Mouse (Mus musculus) left cerebral cortex, postnatal 10 days (tissue): ENCODE measurements around the gene Cdh11. TPM values are rescaled to one million over a fixed set of nuclear protein-coding genes. Genes with fewer than 3 reads are reported as not detected.

Source experiments
- DNase-seq, 2 experiments: peaks; one replicate each; pipeline ENCODE4 v3.0.0; 2021 to 2022; ENCODE audit warnings: low spot score in 2 of 2, mixed read lengths in 1 of 2; ENCODE audit errors: extremely low spot score in 1 of 2
- intact Hi-C: fragments of 180-260 bp; cut with DNase I; formaldehyde crosslinking; loops from one replicate; pipeline ENCODE4 v1.15.1; 2025
- total RNA-seq, 2 experiments: library from RNA; stranded (reverse); gene quantifications; 2 replicates each; pipeline ENCODE4 v1.2.3; 2021

Cdh11 gene
- 10 to 100 TPM; 69.3 to 83.8 TPM for total RNA-seq

DNA sequence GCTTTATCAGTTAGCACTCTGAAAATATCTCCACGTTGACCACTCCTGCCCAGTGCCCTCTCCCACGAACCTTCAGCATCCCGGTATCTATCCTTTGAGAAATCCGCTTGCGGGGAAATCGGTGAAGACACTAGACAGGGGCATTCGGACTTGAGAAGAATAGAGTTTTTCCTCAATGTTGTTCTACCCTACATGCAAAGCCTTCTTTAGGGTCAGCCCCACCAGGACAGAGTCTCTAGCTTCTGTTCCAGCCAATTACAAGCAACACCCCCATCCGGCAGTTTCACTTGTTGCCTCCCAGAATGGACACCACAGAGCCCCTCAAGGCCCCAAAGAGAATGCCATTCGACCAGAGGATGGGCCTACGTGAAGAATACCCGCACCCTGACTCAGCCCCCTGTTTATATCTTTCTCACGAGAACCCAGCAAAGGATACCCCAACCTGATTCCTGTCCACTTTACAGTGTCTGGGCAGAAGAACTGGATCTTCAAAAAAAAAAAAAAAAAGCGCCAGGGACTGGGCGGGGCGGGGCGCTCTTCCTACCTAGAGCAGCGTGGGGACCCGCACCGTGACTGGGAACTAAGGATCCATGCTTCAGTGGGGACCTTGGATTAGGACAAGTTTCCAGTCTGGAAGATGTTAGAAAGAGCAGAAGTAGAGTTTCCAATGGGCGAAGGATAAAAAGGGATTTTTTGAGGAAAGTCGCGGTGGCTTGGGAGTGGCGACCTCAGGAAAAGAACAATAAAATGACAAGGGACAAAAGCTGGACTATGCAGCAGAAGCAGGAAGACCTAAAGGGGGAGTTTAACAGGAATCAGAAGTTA is at the start of gene Cdh11:
Cdh11 (minus strand) TSS at position 51 of the 825 bp plus-strand sequence.
- intact Hi-C loops = loop anchor here (5.0 to 10.0 kb wide), 3 partner anchors 289 to 1241 kb away; no protein-coding TSS in a partner anchor
- peak in 1 of 2 experiments; percentile 31 for DNase-seq

DNA sequence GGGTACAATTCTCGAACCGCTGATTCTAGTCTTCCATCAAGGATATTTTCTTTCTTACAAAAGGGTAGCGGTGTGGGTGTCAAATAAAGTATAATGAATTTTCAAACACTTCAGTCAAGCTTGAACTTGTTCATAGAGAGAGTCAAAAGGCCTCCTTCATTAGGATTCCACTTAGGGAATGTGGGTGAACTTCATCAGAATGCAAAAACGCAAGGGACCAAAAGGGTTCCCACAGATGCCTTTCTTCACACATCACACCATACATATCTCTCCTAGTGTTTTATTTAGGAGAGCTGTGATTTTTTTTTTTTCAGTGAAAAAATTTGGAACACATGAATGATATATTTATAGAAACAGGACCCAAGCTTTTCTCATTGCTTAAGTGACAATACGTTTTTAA is 28.5 kb upstream of the Cdh11 start:
- DNase-seq = no peak
- intact Hi-C loops = no loop called here

DNA sequence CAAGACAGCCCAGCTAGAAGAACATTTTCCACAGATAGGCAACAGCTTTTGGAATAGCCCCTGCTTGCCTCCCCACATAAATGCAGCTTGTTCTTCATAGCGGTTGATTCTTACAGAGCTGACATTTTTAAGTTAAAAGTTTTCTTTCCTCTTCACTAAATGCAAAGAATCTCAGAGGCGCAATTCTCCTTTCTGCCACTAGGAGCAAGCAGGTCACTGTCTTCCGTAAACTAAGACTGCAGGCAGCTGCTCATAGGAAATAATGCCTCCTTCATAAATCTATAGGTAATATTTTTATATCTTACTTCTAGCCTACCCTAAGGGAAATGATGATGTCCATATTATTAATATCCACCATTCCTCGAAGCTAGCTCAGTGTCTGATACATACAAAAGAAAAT is 4.9 kb upstream of the Cdh11 start:
- peak in 1 of 2 experiments; percentile 40 for DNase-seq
- intact Hi-C loops = no loop called here

DNA sequence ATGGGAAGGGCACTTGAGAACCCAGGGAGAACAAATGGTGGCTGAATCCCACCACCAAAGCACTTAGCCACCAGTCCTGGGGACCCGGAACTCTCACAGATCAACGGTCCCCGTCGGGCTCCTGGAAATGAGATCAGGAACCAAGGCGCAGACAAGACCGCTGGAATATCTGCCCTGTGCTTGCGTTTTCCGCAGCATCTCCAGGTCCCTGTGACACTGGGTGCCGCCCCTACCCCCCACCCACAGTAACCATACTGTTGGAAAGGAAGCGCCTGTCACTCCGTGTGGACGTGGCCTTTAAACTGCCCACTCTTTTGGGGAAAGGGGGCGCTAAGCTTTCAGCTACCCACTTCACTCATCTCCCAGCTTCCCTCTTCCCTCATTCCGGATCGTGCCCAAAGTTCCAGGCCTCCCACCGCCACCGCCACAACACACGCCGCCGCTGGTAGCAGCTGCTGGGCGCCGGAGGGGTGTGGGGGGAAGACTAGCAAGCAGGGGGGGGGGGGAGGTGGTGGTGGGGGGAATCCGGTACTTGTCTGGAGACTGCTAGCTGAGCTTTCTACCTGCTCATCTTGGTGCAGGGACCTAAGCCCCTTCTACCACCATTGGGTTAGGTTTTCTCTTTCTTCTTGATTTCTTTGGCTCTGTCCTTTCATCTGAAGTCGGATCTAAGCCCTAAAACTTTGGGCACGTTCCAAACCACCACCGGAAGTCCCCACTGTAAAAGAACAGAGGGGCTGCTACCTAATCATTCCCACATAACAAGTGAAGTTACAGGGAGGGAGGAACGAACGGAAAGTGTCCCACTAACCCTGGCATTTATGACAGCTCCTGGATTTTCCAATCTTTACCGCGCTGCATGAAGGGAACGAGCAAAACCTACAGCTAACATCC is 1.3 kb upstream of the Cdh11 start:
- intact Hi-C loops = loop anchor here (5.0 to 10.0 kb wide), 3 partner anchors 288 to 1241 kb away; no protein-coding TSS in a partner anchor
- DNase-seq = peak in 1 of 2 experiments; percentile 61

DNA sequence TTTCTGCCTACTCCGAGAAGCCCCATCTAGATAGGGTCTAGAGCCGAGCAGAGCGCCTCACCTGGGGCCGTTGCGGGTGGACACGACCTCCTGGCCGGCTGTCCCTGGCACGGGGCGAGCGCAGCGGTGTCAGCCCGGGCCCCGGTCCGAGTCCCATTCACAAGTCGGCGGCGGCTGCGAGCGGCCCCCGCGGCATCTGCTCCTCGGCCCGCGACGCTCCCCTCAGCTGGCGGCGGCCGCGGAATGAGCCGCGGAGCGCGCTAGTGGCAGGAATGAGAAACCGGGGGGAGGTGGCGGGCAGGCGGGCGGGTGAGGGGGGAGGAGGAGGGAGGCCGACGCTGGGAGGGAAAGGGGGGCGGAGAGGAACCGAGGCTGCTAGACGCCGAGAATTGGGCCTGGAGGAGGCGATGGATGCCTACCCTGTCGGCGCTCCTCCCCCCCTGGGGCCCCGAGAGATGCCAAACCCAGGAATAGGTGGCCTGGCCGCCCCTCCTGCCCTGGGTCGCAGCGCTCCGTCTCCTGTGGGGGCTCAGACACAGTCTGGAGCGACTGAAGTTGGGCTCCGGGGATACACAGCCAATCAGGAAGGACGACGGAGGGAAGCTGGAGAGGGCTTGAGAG is 497 bp downstream of the Cdh11 start:
- intact Hi-C loops = loop anchor here (5.0 to 10.0 kb wide), 3 partner anchors 290 to 1242 kb away; no protein-coding TSS in a partner anchor
- peak; percentile 53 to 89 for DNase-seq

DNA sequence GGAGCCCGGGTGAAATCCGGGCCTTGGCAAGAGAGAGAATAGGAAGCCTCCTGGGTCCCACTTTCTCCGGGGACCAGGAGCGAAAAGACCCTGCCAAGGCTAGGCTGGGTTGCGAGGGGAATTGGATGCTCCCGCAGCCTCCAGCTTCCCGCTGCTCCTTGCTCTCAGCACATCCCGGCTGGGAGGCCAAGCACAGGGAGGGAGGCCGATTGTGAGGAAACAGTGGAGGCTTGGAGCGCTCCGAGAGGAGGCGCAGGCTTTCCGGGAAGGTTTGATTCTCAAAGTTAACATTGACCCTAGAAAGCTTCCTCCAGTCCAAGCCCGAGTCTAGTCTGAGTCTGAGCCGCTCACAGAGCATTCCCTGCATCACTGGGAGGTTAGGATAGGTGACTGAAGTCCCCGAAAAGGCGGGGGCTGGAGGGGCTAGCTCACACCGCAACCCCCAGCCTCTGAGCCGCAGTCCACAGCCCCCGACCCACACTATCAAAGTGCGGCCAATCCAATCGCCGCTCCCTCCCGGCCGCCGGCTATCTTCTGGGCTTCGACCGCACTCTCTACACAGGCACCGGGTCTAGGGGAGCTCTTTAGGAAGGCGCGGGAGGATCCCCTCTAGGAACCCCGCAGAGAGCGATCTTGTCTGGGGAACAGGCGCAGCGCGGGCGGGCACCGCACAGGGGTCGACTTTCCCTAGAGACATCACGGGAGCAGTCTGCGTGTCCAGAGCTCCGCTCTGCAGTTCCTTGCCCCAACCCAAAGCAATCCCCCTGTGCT is 1.4 kb downstream of the Cdh11 start:
- intact Hi-C loops = loop anchor here (10.0 kb wide), 2 partner anchors 291 to 661 kb away; no protein-coding TSS in a partner anchor
- peak; percentile 27 to 73 for DNase-seq

DNA sequence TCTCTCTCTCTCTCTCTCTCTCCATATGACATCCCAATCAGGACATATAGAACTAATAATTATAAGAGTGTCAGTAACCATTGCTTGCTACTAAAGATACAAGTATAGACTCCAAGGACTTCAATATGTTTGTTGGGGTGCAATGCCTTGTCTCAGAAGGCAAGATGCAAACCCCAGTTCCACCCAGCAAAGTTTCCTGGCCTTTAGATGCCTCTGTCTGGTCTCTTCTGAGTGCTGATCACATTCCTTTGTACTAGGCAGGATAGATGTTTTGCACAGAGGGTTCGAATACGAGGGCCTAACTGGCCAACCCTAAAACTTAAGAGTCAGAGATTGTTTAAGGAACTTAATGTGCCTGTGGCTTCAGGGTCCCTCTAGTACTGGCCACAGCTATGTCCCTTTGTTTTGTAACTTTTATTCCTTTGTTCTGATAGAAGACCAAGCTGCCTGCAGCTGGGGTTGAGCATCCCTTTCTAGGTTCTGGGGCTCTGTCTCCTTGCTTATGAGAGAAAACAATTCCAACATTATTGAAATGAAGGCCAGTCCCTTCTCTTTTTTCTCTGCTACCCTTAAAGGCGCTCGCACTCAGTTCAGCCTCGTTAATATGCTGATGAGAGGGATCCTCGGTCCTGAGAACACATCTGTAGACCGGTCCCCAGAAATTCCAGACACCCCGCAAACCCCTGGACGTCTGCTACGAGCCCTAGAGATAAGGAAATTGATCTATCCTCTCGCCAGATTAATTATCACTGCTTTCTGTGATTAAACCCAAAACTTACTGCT is 2.5 kb downstream of the Cdh11 start:
- intact Hi-C loops = loop anchor here (10.0 kb wide), 2 partner anchors 292 to 662 kb away; no protein-coding TSS in a partner anchor
- no peak for DNase-seq

DNA sequence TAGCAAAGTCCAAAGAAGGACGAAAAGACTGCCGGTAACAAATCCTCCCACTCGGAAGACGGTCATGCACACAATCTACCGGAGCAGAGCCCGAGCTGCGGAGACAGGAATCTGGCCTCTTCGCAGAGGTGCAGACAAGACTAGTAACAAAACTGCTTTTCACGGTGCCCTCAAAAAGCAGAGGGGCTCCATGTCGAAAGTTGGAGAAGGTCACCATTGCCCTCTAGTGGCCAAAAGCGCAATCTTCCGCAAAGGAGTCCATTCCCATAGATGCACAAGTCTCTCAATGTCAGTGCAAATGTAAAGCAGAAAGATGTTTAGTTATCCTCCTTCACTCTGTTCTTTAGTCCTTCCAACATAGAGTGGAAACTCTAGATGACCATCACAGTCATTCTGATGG is 4.5 kb downstream of the Cdh11 start:
- peak; percentile 82 to 84 for DNase-seq
- intact Hi-C loops = loop anchor here (2.0 to 10.0 kb wide), 3 partner anchors 294 to 1838 kb away; no protein-coding TSS in a partner anchor

DNA sequence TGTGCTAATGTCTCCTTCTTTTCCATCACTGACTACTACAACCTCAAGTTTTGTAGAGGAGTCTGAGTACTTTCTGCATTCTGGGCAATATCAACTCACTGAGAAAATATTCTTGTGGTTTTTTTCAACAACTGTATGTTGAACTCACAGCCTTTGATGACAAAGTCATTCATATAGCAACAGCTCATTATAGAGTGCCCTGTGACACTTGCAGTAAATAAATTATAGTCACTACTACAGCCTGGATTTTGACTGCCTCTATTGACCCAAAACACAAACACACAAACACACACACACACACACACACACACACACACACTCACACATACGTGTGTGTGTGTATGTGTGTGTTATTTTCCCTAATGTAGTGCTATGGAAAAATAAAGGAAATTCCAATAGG is 10.8 kb downstream of the Cdh11 start:
- DNase-seq = no peak
- intact Hi-C loops = loop anchor here (10.0 kb wide), 1 partner anchor 100 kb away; no protein-coding TSS in a partner anchor

DNA sequence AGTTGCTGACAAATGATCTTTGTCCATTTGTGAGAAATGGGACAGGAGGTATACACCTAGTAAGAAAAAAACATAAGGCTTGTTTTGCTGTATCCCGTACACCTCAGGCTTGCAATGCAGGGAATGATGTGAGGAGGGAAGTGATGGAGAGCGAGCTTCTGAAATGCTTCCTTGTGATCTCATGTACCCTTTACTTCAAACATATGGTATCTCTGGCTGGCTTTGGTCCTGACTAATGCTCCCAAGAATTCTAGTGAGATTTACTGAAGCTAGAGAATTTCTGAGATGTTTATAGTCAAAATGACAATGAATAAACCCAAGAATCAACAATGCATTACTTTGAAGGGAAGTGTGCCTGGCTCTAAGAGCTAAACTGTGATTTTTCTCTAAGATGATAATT is 14.0 kb downstream of the Cdh11 start:
- intact Hi-C loops = loop anchor here (10.0 kb wide), 1 partner anchor 97 kb away; no protein-coding TSS in a partner anchor
- no peak for DNase-seq

DNA sequence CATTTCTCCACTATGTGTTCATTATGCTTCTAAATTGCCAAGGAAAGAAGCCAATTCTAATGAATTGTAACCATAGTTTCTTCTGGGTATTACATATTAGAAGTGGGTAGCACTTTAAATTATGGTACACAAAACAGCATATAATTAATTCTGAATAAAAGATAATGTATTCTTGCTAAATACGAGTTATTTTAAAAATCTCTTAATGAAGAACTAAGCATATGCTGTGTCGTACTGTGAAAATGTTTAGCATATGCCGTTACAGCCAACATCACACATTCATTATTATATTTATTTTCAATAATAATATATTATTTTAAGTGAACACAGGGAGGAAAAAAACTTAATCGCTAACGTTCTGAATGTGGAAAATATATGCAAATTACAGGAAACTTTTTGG is 31.6 kb downstream of the Cdh11 start:
- intact Hi-C loops = no loop called here
- DNase-seq = no peak

DNA sequence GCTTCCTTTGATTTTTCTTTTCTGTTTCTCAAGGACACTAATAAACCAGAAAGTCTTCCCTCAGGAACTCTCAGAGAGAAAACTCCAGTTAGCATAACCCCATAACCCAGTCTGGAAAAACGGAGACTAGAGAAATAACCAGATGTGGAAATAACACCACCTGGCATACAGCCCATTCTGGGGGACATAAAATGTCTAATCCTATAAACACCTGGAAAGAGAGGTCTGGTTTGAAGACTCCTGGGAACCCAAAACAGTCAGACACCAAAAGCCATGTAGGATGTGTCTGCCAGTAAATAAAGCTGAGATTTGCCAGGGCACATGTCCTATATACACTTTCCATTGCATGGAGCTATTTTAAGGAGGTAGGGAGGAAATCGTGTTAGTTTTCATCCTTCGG is 42.5 kb downstream of the Cdh11 start:
- intact Hi-C loops = no loop called here
- no peak for DNase-seq

DNA sequence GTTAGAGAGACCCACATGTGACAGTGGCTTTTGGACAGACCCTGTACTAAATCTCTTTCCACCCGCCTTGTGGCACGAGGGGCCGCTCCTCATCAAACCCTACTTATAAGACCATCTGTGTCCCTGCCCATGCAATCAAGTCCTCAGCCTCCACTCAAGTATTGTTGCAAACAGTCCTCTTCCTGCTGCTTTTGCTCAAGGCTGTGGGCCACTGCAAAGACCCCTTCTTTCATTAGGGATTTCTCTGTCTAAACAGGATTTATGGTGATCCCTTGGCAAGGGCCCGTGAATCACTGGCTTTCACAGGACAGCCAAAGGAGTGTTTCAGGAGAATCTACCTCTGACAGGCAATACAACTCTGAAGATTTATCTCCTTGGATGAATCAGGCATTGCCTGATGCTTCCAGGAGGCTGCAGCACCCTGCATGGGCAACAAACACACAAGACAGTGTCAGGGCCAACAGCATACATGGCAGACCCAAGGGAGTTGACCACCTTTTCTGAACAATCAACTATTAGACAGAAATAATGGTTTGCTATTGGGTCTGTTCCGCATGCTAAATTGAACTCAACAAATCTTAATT is 43.3 kb downstream of the Cdh11 start:
- intact Hi-C loops = no loop called here
- DNase-seq = no peak

DNA sequence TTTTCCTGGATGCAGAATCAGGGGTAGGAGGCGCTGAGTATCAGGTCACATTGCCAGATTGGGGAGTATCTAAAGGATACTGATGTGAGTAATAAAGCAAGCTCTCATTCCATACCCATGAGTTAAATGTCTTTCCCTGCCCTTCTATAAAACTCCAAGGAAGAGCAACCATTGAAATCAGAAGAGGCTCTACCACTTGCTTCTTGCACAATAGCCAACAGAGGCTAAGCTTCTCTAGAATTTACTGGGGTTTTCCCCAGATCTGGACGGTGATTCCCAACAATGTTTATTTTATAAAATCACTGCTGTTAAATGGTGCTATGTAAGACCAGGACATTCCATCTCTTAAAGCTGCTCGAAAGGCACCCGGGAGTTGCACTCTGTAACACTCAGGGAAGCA is 44.5 kb downstream of the Cdh11 start:
- intact Hi-C loops = no loop called here
- no peak for DNase-seq

DNA sequence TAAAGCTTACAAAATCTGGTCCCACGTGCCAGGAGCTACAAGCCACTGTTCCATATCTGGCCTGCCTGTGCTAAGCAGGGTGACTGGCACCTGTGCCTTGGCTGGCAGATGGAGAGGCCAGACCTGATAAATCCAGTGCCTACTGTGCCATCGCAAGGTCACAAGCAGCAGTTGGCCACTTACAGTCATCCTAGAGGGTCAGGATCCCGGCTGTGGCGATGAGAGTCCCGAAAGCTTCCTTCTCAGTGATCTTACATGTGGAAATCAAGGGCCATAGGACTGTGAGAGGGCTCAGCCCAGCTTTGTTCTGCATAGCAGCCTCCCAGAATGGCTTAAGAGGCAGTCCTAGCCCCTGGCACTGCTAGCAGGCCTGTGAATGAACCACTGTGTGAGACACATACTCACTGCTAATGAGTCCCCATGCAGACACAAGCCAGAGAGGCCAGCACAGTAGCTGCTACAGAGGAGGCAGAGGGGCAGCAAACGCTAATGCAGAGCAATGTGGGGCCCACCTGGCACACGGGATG is 46.4 kb downstream of the Cdh11 start:
- DNase-seq = peak; percentile 40 to 49
- intact Hi-C loops = no loop called here

DNA sequence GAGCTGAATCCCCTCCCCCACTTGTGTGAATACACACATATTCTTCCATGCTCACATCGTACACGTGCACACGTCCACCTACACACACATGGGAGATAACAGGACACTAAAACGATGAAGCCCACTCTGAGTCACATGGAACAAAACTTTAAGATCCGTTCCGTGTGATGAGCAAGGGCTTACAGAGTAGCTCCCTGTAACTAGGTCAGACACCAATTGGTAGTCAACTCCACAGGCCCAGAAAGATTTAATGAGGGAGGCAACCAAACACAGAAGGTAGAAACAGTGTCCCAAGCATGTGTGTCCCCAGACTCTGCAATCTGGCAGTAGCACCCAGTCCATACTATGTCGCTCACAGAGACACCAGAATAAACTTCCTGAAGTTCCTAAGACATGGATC is 47.0 kb downstream of the Cdh11 start:
- DNase-seq = no peak
- intact Hi-C loops = no loop called here

DNA sequence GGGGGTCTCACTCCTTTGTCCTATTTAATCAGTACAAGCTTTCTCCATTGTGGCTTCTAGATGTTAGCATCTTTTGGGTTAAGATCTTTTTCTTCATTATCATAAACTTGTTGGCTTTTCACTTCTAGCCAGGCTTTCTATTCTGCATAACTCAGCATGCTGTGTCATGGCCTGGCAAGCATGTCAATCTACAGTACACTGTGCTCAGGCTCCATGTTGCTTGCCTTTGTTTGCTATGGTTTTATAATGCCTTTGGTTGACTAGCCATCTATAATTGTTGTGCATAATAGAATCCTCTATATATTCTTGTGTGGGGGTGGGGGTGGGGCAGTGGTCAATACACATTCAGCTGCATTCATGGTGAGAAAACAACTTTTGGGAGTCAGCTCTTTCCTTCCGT is 51.0 kb downstream of the Cdh11 start:
- intact Hi-C loops = no loop called here
- no peak for DNase-seq
